Mouse (Mus musculus) right cerebral cortex, postnatal 4 days (tissue): Measurements from ENCODE around the gene Nudt8.
"Not testable (repeated sequence)": the region's sequence is repeated elsewhere in the genome, so short reads cannot be mapped to it uniquely, and the experiment has no call there.

Experiments used
- DNase-seq: peaks from one replicate; pipeline ENCODE4 v3.0.0-alpha.2; 2022

The Nudt8 gene

GRCm38 (mm10) chr19:4017921-4018587 lies 17.7 kb downstream of the Nudt8 start:
- DNase-seq: no peak

- peak; percentile 60 for DNase-seq
Measured at GRCm38 (mm10) chr19:4018743-4019583, 18.6 kb downstream of the Nudt8 start.

GRCm38 (mm10) chr19:4023185-4023584 lies 22.8 kb downstream of the Nudt8 start:
- no peak for DNase-seq

- no peak for DNase-seq
Measured at GRCm38 (mm10) chr19:4027576-4027975, 27.2 kb downstream of the Nudt8 start.

DNA sequence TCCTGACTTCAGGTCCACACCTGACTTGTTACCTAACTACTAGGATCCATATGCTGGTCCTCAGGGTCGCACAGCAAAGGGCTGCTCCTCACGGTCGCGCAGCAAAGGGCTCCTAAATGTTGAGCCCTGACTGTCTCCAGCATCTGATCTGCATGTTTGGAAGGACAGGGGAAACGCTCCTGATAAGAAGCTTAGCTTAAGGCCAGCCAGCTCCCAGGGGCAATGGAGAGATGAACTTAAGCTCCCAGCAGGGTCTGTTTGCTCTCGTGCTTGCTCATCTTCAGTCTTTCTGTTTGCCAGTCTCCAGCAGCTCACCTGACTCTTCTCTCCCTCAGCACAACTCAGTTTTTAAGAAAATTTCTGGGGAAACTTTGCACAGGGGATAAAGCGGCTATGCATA lies 32.3 kb downstream of the Nudt8 start:
- DNase-seq: no peak

GRCm38 (mm10) chr19:4033298-4033697 lies 32.9 kb downstream of the Nudt8 start:
- DNase-seq: no peak

DNA sequence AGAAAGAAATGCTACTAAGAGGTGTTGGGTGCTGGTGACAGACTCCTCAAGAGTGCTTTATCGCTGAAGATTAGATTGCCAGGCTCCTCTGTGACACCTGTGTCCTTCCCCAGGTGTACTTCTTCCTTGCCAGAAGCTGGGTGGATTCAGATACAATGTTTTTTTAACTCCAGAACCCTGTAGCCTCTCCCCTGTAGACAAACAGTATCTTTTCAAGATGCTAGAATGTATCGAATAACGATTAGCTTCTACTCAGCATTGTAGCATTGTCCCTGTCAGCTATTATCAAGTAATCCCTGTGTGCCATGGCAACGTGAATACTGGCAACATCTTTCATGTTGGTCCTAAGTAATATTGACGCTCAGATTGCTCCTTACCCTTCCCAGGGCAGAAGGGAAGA lies 33.4 kb downstream of the Nudt8 start:
- DNase-seq: no peak

DNA sequence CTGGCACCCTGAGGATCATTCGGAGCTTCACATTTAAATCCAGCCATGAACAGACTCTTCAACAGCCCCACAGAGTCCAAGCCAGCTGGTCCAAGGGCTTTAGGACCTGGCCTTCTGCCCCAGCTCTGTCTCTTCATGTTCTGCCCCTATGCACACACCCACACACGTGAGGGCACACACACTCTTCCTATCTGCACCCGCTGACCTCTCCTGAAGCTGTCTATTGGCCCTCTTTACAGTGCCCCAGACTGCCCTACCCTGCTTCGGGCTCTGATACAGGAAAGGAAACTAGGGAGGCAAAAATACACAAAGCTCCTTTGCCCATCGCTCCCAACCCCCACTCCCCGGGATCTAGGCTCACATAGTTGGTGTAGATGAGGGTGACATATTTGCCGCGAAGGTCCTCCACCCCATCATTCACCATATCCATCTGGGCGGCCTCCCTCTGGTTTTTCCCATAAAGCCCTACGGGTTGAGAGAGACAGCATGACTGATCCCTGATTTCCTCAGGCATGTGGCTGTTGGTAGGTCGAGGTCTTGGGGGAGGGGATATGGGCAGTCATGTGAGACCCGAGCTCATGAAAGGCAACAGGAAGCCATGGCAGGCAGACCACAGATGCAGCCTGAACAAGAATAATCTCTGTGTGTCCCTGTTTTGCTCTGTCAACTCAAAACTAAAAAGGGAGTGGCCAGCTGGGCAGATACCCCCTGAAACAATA lies 36.1 kb downstream of the Nudt8 start:
- no peak for DNase-seq

- DNase-seq: not testable (repeated sequence)
Measured at GRCm38 (mm10) chr19:4037154-4037787, 36.9 kb downstream of the Nudt8 start.

GRCm38 (mm10) chr19:4037788-4038232 lies 37.4 kb downstream of the Nudt8 start, which contains the start of gene Gstp1:
Gene Gstp1 (minus strand): TSS chr19:4037985.
- peak; percentile 81 for DNase-seq

DNA sequence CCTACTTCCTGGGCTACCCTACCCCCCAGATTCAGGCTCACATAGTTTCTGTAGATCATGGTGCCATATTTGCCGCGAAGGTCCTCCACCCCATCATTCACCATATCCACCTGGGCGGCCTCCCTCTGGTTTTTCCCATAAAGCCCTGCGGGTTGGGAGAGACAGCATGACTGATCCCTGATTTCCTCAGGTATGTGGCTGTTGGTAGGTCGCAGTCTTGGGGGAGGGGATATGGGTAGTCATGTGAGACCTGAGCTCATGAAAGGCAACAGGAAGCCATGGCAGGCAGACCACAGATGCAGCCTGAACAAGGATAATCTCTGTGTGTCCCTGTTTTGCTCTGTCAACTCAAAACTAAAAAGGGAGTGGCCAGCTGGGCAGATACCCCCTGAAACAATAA lies 40.6 kb downstream of the Nudt8 start:
- DNase-seq: not testable (repeated sequence)

GRCm38 (mm10) chr19:4041500-4041899 lies 41.1 kb downstream of the Nudt8 start:
- not testable (repeated sequence) for DNase-seq

GRCm38 (mm10) chr19:4042124-4042523 lies 41.7 kb downstream of the Nudt8 start:
- no peak for DNase-seq

DNA sequence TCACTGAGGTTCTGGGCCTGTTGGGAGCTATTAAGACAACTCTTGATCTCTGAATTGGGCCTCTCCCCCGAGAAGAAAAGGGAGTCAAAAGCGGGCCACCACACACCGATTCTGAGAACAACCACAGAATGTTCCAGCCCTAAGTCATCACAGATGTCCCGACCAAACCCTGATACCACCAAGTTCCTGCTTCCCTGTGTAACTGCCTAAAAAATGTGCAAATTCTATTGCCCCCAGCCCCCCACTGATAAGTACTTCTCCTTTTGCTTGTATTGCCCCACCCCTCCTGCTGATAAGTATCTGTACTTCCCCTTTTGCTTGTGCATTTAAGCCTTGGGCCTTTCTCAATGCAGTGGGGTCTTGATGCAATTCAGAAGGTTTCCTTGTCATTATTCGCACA lies 43.7 kb downstream of the Nudt8 start:
- not testable (repeated sequence) for DNase-seq

GRCm38 (mm10) chr19:4045966-4046865 lies 45.8 kb downstream of the Nudt8 start, which contains the start of gene Gstp2:
Gene Gstp2 (minus strand): TSS chr19:4046023.
- peak; percentile 59 for DNase-seq

GRCm38 (mm10) chr19:4046866-4047254 lies 46.5 kb downstream of the Nudt8 start:
- DNase-seq: no peak

- peak; percentile 87 for DNase-seq
Measured at GRCm38 (mm10) chr19:4047859-4048258, 47.5 kb downstream of the Nudt8 start.

- DNase-seq: not testable (repeated sequence)
Measured at GRCm38 (mm10) chr19:4049069-4049468, 48.7 kb downstream of the Nudt8 start.

DNA sequence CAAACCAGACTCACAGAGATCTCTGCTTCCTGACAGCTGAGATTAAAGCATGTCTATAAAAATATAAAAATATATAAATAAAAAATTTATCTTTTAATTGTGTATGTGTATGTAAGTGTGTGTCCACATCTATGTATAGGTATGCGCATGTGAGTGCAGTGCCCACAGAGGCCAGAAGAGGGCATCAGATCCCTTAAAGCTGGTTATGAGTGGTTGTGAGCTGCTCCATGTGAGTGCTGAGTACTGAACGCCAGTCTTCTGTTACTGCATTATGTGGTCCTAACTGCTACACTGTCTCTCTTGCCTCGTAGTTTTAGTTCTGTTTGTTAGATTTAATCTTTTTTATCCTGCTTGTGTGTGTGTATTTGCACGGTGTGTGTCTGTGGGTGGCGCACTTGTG lies 50.6 kb downstream of the Nudt8 start:
- no peak for DNase-seq
